Mouse (Mus musculus): Measurements from ENCODE around the gene Vps8. TPM values are rescaled to one million over a fixed set of nuclear protein-coding genes. Genes with fewer than 3 reads are reported as not detected.

Gene Vps8
- polyA plus RNA-seq, 1 experiment from 2014 or later = 14.2 TPM

GRCm38 (mm10) chr16:21382152-21382911 is 40.6 kb upstream of the Vps8 start:
- Histone ChIP-seq H3K4me2 (replicated peaks; ENCODE audit: low read depth, low read length) (no peak overlapping the region), H3K4me1 (ENCODE audit: control insufficient read depth, insufficient read depth, low read length) (peaks cover 12% of the 10 kb centered on the region), H3K9me3 (ENCODE audit: control insufficient read depth, low read length) (no peaks in the 10 kb centered on the region), H3K9ac (ENCODE audit: low read depth, low read length) (no peak overlapping the region), H3K27ac (ENCODE audit: low read depth, low read length) (no peak overlapping the region), H3K4me3 (ENCODE audit: low read length) (no peak overlapping the region), H3K36me3 (ENCODE audit: control insufficient read depth, insufficient read depth, low read length) (no peaks in the 10 kb centered on the region), H3K27me3 (ENCODE audit: control insufficient read depth, insufficient read depth, low read length) (no peaks in the 10 kb centered on the region)
- no peak for ATAC-seq (ENCODE audit: low FRiP score, low TSS enrichment)
- WGBS = 49% methylated on average over 11 of the region's 11 CpGs

GRCm38 (mm10) chr16:21385926-21386881 is 36.7 kb upstream of the Vps8 start:
- Histone ChIP-seq H3K27me3 (ENCODE audit: control insufficient read depth, insufficient read depth, low read length) (no peaks in the 10 kb centered on the region), H3K9me3 (ENCODE audit: control insufficient read depth, low read length) (no peaks in the 10 kb centered on the region), H3K4me1 (ENCODE audit: control insufficient read depth, insufficient read depth, low read length) (0 out of 2 replicates have a peak, but pooled peaks cover 4% of the 10 kb centered on the region), H3K4me2 (replicated peaks; ENCODE audit: low read depth, low read length) (no peak overlapping the region), H3K9ac (ENCODE audit: low read depth, low read length) (no peak overlapping the region), H3K4me3 (ENCODE audit: low read length) (no peak overlapping the region), H3K36me3 (ENCODE audit: control insufficient read depth, insufficient read depth, low read length) (no peaks in the 10 kb centered on the region), H3K27ac (ENCODE audit: low read depth, low read length) (peak overlapping the region; percentile 24; the same call in 1 of the 2 replicates)
- peak; percentile 69 for ATAC-seq (ENCODE audit: low FRiP score, low TSS enrichment)
- 51% methylated on average over 14 of the region's 14 CpGs for whole genome bisulfite sequencing

GRCm38 (mm10) chr16:21389316-21389715 is 33.6 kb upstream of the Vps8 start:
- WGBS = 47% methylated on average over 3 of the region's 3 CpGs
- Histone ChIP-seq H3K9ac (ENCODE audit: low read depth, low read length) (no peak overlapping the region), H3K27me3 (ENCODE audit: control insufficient read depth, insufficient read depth, low read length) (no peaks in the 10 kb centered on the region), H3K27ac (ENCODE audit: low read depth, low read length) (no peak overlapping the region), H3K4me1 (ENCODE audit: control insufficient read depth, insufficient read depth, low read length) (0 out of 2 replicates have a peak, but pooled peaks cover 4% of the 10 kb centered on the region), H3K4me3 (ENCODE audit: low read length) (no peak overlapping the region), H3K36me3 (ENCODE audit: control insufficient read depth, insufficient read depth, low read length) (no peaks in the 10 kb centered on the region), H3K9me3 (ENCODE audit: control insufficient read depth, low read length) (no peaks in the 10 kb centered on the region), H3K4me2 (replicated peaks; ENCODE audit: low read depth, low read length) (no peak overlapping the region)
- no peak for ATAC-seq (ENCODE audit: low FRiP score, low TSS enrichment)

- H3K4me1 ChIP-seq (ENCODE audit: control insufficient read depth, insufficient read depth, low read length) = 0 out of 2 replicates have a peak, but pooled peaks cover 3% of the 10 kb centered on the region
- H3K9ac ChIP-seq (ENCODE audit: low read depth, low read length) = no peak overlapping the region
- no peaks in the 10 kb centered on the region for H3K9me3 ChIP-seq (ENCODE audit: control insufficient read depth, low read length)
- H3K4me2 ChIP-seq (replicated peaks; ENCODE audit: low read depth, low read length) = no peak overlapping the region
- H3K36me3 ChIP-seq (ENCODE audit: control insufficient read depth, insufficient read depth, low read length) = no peaks in the 10 kb centered on the region
- H3K27me3 ChIP-seq (ENCODE audit: control insufficient read depth, insufficient read depth, low read length) = no peaks in the 10 kb centered on the region
- no peak overlapping the region for H3K27ac ChIP-seq (ENCODE audit: low read depth, low read length)
- no peak overlapping the region for H3K4me3 ChIP-seq (ENCODE audit: low read length)
- 58% methylated on average over 5 of the region's 5 CpGs for WGBS
- no peak for ATAC-seq (ENCODE audit: low FRiP score, low TSS enrichment)
These were observed 32.2 kb upstream of the Vps8 start for GRCm38 (mm10) chr16:21390744-21391143.

GRCm38 (mm10) chr16:21392099-21392498 is 30.8 kb upstream of the Vps8 start:
- H3K4me1 ChIP-seq (ENCODE audit: control insufficient read depth, insufficient read depth, low read length) = no peaks in the 10 kb centered on the region
- H3K36me3 ChIP-seq (ENCODE audit: control insufficient read depth, insufficient read depth, low read length) = no peaks in the 10 kb centered on the region
- ATAC-seq (ENCODE audit: low FRiP score, low TSS enrichment) = no peak
- WGBS = 73% methylated on average over 6 of the region's 6 CpGs
- H3K27ac ChIP-seq (ENCODE audit: low read depth, low read length) = no peak overlapping the region
- H3K4me2 ChIP-seq (replicated peaks; ENCODE audit: low read depth, low read length) = no peak overlapping the region
- H3K4me3 ChIP-seq (ENCODE audit: low read length) = no peak overlapping the region
- no peaks in the 10 kb centered on the region for H3K27me3 ChIP-seq (ENCODE audit: control insufficient read depth, insufficient read depth, low read length)
- H3K9ac ChIP-seq (ENCODE audit: low read depth, low read length) = no peak overlapping the region
- no peaks in the 10 kb centered on the region for H3K9me3 ChIP-seq (ENCODE audit: control insufficient read depth, low read length)

- 58% methylated on average over 9 of the region's 9 CpGs for WGBS
- Histone ChIP-seq H3K9me3 (ENCODE audit: control insufficient read depth, low read length) (no peaks in the 10 kb centered on the region), H3K4me2 (replicated peaks; ENCODE audit: low read depth, low read length) (no peak overlapping the region), H3K27me3 (ENCODE audit: control insufficient read depth, insufficient read depth, low read length) (no peaks in the 10 kb centered on the region), H3K9ac (ENCODE audit: low read depth, low read length) (no peak overlapping the region), H3K4me3 (ENCODE audit: low read length) (no peak overlapping the region), H3K4me1 (ENCODE audit: control insufficient read depth, insufficient read depth, low read length) (no peaks in the 10 kb centered on the region), H3K27ac (ENCODE audit: low read depth, low read length) (no peak overlapping the region), H3K36me3 (ENCODE audit: control insufficient read depth, insufficient read depth, low read length) (no peaks in the 10 kb centered on the region)
- peak; percentile 81 for ATAC-seq (ENCODE audit: low FRiP score, low TSS enrichment)
These were observed 30.3 kb upstream of the Vps8 start for GRCm38 (mm10) chr16:21392517-21393112.

GRCm38 (mm10) chr16:21395546-21395945 is 27.4 kb upstream of the Vps8 start:
- 0 out of 2 replicates have a peak, but pooled peaks have one; percentile 11 for ATAC-seq (ENCODE audit: low FRiP score, low TSS enrichment)
- WGBS = 41% methylated on average over 7 of the region's 7 CpGs
- Histone ChIP-seq H3K9ac (ENCODE audit: low read depth, low read length) (no peak overlapping the region), H3K27me3 (ENCODE audit: control insufficient read depth, insufficient read depth, low read length) (no peaks in the 10 kb centered on the region), H3K4me3 (ENCODE audit: low read length) (no peak overlapping the region), H3K27ac (ENCODE audit: low read depth, low read length) (no peak overlapping the region), H3K4me1 (ENCODE audit: control insufficient read depth, insufficient read depth, low read length) (0 out of 2 replicates have a peak, but pooled peaks cover 5% of the 10 kb centered on the region), H3K4me2 (replicated peaks; ENCODE audit: low read depth, low read length) (no peak overlapping the region), H3K9me3 (ENCODE audit: control insufficient read depth, low read length) (no peaks in the 10 kb centered on the region), H3K36me3 (ENCODE audit: control insufficient read depth, insufficient read depth, low read length) (no peaks in the 10 kb centered on the region)

- Histone ChIP-seq H3K4me3 (ENCODE audit: low read length) (no peak overlapping the region), H3K27ac (ENCODE audit: low read depth, low read length) (no peak overlapping the region), H3K4me1 (ENCODE audit: control insufficient read depth, insufficient read depth, low read length) (0 out of 2 replicates have a peak, but pooled peaks cover 5% of the 10 kb centered on the region), H3K27me3 (ENCODE audit: control insufficient read depth, insufficient read depth, low read length) (no peaks in the 10 kb centered on the region; the same call in 1 of the 2 replicates), H3K9ac (ENCODE audit: low read depth, low read length) (no peak overlapping the region), H3K4me2 (replicated peaks; ENCODE audit: low read depth, low read length) (no peak overlapping the region), H3K36me3 (ENCODE audit: control insufficient read depth, insufficient read depth, low read length) (no peaks in the 10 kb centered on the region), H3K9me3 (ENCODE audit: control insufficient read depth, low read length) (no peaks in the 10 kb centered on the region)
- no peak for ATAC-seq (ENCODE audit: low FRiP score, low TSS enrichment)
- WGBS = 78% methylated on average over 5 of the region's 5 CpGs
These were observed 25.2 kb upstream of the Vps8 start for GRCm38 (mm10) chr16:21397681-21398080.

Data from kidney, embryonic 14.5 days (tissue).